Mouse (Mus musculus): ENCODE data around the gene Apod. TPM values are rescaled to one million over a fixed set of nuclear protein-coding genes. Genes with fewer than 3 reads are reported as not detected.

The Apod gene
- polyA plus RNA-seq, 1 experiment from 2014 or later: 42.1 TPM

DNA sequence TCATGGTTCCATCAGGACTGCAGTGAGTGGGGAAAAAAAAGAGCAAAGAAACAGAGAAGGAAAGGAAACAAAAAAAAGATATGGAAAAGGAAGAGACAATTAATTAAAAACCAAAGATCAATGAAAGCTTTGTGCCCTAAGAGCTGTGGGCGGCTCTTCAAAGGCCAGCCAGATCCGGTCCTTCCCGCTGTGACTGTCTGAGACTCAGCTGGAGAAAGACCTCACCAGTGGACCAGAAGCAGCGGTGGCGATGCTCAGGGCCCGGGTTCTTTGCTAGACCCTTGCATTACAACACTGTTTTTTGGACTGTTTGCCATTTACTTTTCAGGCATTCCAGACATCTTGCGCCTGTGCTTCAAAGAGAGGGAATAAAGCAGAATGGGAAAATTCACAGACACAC lies 14.1 kb downstream of the Apod start:
- no peaks in the 10 kb centered on the region for H3K9me3 ChIP-seq (ENCODE audit: control insufficient read depth, low read length)
- H3K9ac ChIP-seq (ENCODE audit: low read length): no peak overlapping the region
- 29% methylated on average over 7 of the region's 7 CpGs for WGBS
- H3K36me3 ChIP-seq (ENCODE audit: control insufficient read depth, insufficient read depth, low read length): no peaks in the 10 kb centered on the region
- no peak overlapping the region for H3K27ac ChIP-seq (ENCODE audit: low read depth, low read length)
- no peak overlapping the region for H3K4me2 ChIP-seq (ENCODE audit: low read depth, low read length, severe bottlenecking)
- no peak overlapping the region for H3K4me3 ChIP-seq (ENCODE audit: low read depth, low read length)
- H3K27me3 ChIP-seq (ENCODE audit: control insufficient read depth, insufficient read depth, low read length): no peaks in the 10 kb centered on the region
- DNase-seq (ENCODE audit: low spot score) (no peak), ATAC-seq (replicated peaks; ENCODE audit: low FRiP score) (no peak)
- H3K4me1 ChIP-seq (replicated peaks; ENCODE audit: control insufficient read depth, insufficient read depth, low read length): peaks cover 5% of the 10 kb centered on the region; the same call in 1 of the 2 replicates

DNA sequence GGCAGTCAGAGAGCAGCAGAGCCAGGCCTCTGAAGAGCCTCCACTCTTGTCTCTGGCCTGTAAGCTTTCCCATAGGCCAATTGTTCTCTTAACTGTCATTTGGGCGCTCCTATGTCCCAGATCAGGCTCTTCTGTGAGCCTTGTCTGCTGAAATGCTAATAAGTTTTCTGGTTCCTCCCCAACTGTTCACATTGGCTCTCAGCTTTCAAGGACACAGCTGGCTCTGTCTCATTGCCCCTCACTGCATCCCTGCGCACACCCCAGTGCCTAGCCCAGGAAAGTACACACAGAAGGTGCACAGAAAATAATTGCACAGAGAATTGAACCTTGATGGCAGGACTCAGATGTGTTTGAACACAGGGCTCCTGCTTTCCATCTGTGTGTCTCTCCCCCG lies 14.7 kb downstream of the Apod start:
- ATAC-seq (replicated peaks; ENCODE audit: low FRiP score) (no peak), DNase-seq (ENCODE audit: low spot score) (no peak)
- Histone ChIP-seq H3K27ac (ENCODE audit: low read depth, low read length) (no peak overlapping the region), H3K4me3 (ENCODE audit: low read depth, low read length) (no peak overlapping the region), H3K4me1 (replicated peaks; ENCODE audit: control insufficient read depth, insufficient read depth, low read length) (peaks cover 5% of the 10 kb centered on the region; the same call in 1 of the 2 replicates), H3K9me3 (ENCODE audit: control insufficient read depth, low read length) (no peaks in the 10 kb centered on the region), H3K27me3 (ENCODE audit: control insufficient read depth, insufficient read depth, low read length) (no peaks in the 10 kb centered on the region), H3K36me3 (ENCODE audit: control insufficient read depth, insufficient read depth, low read length) (no peaks in the 10 kb centered on the region), H3K4me2 (ENCODE audit: low read depth, low read length, severe bottlenecking) (no peak overlapping the region), H3K9ac (ENCODE audit: low read length) (no peak overlapping the region)
- 39% methylated on average over 3 of the region's 3 CpGs for WGBS

- Histone ChIP-seq H3K4me3 (ENCODE audit: low read depth, low read length) (no peak overlapping the region), H3K4me1 (replicated peaks; ENCODE audit: control insufficient read depth, insufficient read depth, low read length) (peaks cover 5% of the 10 kb centered on the region; the same call in 1 of the 2 replicates), H3K27ac (ENCODE audit: low read depth, low read length) (no peak overlapping the region), H3K9me3 (ENCODE audit: control insufficient read depth, low read length) (no peaks in the 10 kb centered on the region), H3K4me2 (ENCODE audit: low read depth, low read length, severe bottlenecking) (no peak overlapping the region), H3K36me3 (ENCODE audit: control insufficient read depth, insufficient read depth, low read length) (no peaks in the 10 kb centered on the region), H3K9ac (ENCODE audit: low read length) (no peak overlapping the region), H3K27me3 (ENCODE audit: control insufficient read depth, insufficient read depth, low read length) (no peaks in the 10 kb centered on the region)
- ATAC-seq (replicated peaks; ENCODE audit: low FRiP score) (no peak), DNase-seq (ENCODE audit: low spot score) (no peak)
- WGBS: 53% methylated on average over 11 of the region's 11 CpGs
Measured at GRCm38 (mm10) chr16:31299164-31299959, 15.2 kb downstream of the Apod start.

DNA sequence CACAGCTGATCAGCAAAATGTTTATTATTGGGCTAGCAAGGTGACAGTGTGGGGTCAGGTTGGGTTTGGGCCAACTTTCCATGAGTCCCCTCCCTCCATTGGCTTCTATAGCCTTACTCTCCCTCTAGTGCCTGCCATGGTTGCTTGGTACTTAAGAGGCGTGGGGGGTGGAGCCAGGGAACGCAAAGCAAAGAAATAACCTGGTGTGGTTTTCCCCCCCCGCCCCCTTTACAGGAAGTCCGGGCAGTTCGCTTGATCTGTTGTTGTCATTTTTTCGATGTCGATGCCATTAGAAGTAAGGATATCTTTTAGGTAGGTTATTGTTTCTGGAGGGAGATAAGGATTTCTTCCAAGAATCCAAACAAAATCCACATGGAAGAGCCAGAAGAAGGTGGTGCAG lies 17.5 kb downstream of the Apod start:
- Histone ChIP-seq H3K4me1 (replicated peaks; ENCODE audit: control insufficient read depth, insufficient read depth, low read length) (peaks cover 5% of the 10 kb centered on the region; the same call in 1 of the 2 replicates), H3K4me2 (ENCODE audit: low read depth, low read length, severe bottlenecking) (no peak overlapping the region), H3K9ac (ENCODE audit: low read length) (no peak overlapping the region), H3K9me3 (ENCODE audit: control insufficient read depth, low read length) (no peaks in the 10 kb centered on the region), H3K27me3 (ENCODE audit: control insufficient read depth, insufficient read depth, low read length) (no peaks in the 10 kb centered on the region), H3K4me3 (ENCODE audit: low read depth, low read length) (no peak overlapping the region), H3K27ac (ENCODE audit: low read depth, low read length) (no peak overlapping the region), H3K36me3 (ENCODE audit: control insufficient read depth, insufficient read depth, low read length) (no peaks in the 10 kb centered on the region)
- WGBS: 93% methylated on average over 7 of the region's 7 CpGs
- DNase-seq (ENCODE audit: low spot score) (no peak), ATAC-seq (replicated peaks; ENCODE audit: low FRiP score) (no peak)

- no peak overlapping the region for H3K4me3 ChIP-seq (ENCODE audit: low read depth, low read length)
- no peaks in the 10 kb centered on the region for H3K27me3 ChIP-seq (ENCODE audit: control insufficient read depth, insufficient read depth, low read length)
- 80% methylated on average over 4 of the region's 4 CpGs for WGBS
- DNase-seq (ENCODE audit: low spot score): no peak
- H3K27ac ChIP-seq (ENCODE audit: low read depth, low read length): no peak overlapping the region
- H3K4me1 ChIP-seq (replicated peaks; ENCODE audit: control insufficient read depth, insufficient read depth, low read length): no peaks in the 10 kb centered on the region
- H3K9ac ChIP-seq (ENCODE audit: low read length): no peak overlapping the region
- H3K36me3 ChIP-seq (ENCODE audit: control insufficient read depth, insufficient read depth, low read length): no peaks in the 10 kb centered on the region
- ATAC-seq (replicated peaks; ENCODE audit: low FRiP score): no peak
- no peak overlapping the region for H3K4me2 ChIP-seq (ENCODE audit: low read depth, low read length, severe bottlenecking)
- no peaks in the 10 kb centered on the region for H3K9me3 ChIP-seq (ENCODE audit: control insufficient read depth, low read length)
Measured at GRCm38 (mm10) chr16:31293761-31294160, 20.8 kb downstream of the Apod start.

GRCm38 (mm10) chr16:31290751-31291365 lies 23.8 kb downstream of the Apod start:
- no peak for DNase-seq (ENCODE audit: low spot score)
- Histone ChIP-seq H3K36me3 (ENCODE audit: control insufficient read depth, insufficient read depth, low read length) (no peaks in the 10 kb centered on the region), H3K9ac (ENCODE audit: low read length) (no peak overlapping the region), H3K4me2 (ENCODE audit: low read depth, low read length, severe bottlenecking) (no peak overlapping the region), H3K4me1 (replicated peaks; ENCODE audit: control insufficient read depth, insufficient read depth, low read length) (no peaks in the 10 kb centered on the region), H3K27ac (ENCODE audit: low read depth, low read length) (no peak overlapping the region), H3K9me3 (ENCODE audit: control insufficient read depth, low read length) (no peaks in the 10 kb centered on the region), H3K27me3 (ENCODE audit: control insufficient read depth, insufficient read depth, low read length) (no peaks in the 10 kb centered on the region), H3K4me3 (ENCODE audit: low read depth, low read length) (no peak overlapping the region)
- no peak for ATAC-seq (replicated peaks; ENCODE audit: low FRiP score)
- 89% methylated on average over 7 of the region's 7 CpGs for WGBS

- Histone ChIP-seq H3K36me3 (ENCODE audit: control insufficient read depth, insufficient read depth, low read length) (no peaks in the 10 kb centered on the region), H3K4me1 (replicated peaks; ENCODE audit: control insufficient read depth, insufficient read depth, low read length) (no peaks in the 10 kb centered on the region), H3K9me3 (ENCODE audit: control insufficient read depth, low read length) (no peaks in the 10 kb centered on the region), H3K27me3 (ENCODE audit: control insufficient read depth, insufficient read depth, low read length) (no peaks in the 10 kb centered on the region), H3K4me3 (ENCODE audit: low read depth, low read length) (no peak overlapping the region), H3K4me2 (ENCODE audit: low read depth, low read length, severe bottlenecking) (no peak overlapping the region), H3K9ac (ENCODE audit: low read length) (no peak overlapping the region), H3K27ac (ENCODE audit: low read depth, low read length) (no peak overlapping the region)
- DNase-seq (ENCODE audit: low spot score) (no peak), ATAC-seq (replicated peaks; ENCODE audit: low FRiP score) (no peak)
- WGBS: 86% methylated on average over 10 of the region's 10 CpGs
Measured at GRCm38 (mm10) chr16:31290281-31290680, 24.3 kb downstream of the Apod start.

DNA sequence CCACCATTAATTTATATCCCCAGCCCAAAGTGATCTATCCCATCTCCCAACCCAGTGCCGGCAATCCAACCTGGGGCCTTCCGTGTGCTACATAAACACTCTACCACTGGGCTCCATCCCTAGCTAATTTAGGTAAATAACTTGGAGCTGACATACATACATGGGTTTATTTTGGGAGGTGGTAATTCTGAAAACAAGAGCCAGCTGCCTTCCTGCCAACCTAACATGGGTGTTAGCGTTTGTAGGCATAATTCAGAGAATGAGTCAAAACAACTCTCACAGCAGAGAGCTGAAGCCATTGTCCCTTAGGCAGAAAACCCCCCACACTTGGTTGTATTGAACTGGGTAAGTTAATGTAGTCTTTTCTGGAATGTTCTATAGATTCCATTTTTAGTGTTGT lies 26.9 kb downstream of the Apod start:
- no peaks in the 10 kb centered on the region for H3K27me3 ChIP-seq (ENCODE audit: control insufficient read depth, insufficient read depth, low read length)
- no peak overlapping the region for H3K4me3 ChIP-seq (ENCODE audit: low read depth, low read length)
- H3K4me2 ChIP-seq (ENCODE audit: low read depth, low read length, severe bottlenecking): no peak overlapping the region
- H3K9ac ChIP-seq (ENCODE audit: low read length): no peak overlapping the region
- no peaks in the 10 kb centered on the region for H3K36me3 ChIP-seq (ENCODE audit: control insufficient read depth, insufficient read depth, low read length)
- H3K4me1 ChIP-seq (replicated peaks; ENCODE audit: control insufficient read depth, insufficient read depth, low read length): no peaks in the 10 kb centered on the region
- ATAC-seq (replicated peaks; ENCODE audit: low FRiP score) (no peak), DNase-seq (ENCODE audit: low spot score) (no peak)
- no peak overlapping the region for H3K27ac ChIP-seq (ENCODE audit: low read depth, low read length)
- H3K9me3 ChIP-seq (ENCODE audit: control insufficient read depth, low read length): no peaks in the 10 kb centered on the region
- WGBS: 86% methylated on average over 3 of the region's 3 CpGs

Data from forebrain, embryonic 11.5 days (tissue).